Mouse (Mus musculus) midbrain, postnatal 0 days (tissue): ENCODE measurements around the gene Zmiz1. TPM values are rescaled to one million over a fixed set of nuclear protein-coding genes. Genes with fewer than 3 reads are reported as not detected.

Experiments
- ATAC-seq: fragments of 200-750 bp; cut with Nextera tagmentation; 2 replicates; pipeline ENCODE4 v1.8.0; 2017; ENCODE audit warnings: moderate number of reproducible peaks, mild to moderate bottlenecking, moderate TSS enrichment, moderate library complexity; ENCODE audit not compliant: low FRiP score
- DNase-seq: peaks from one replicate; pipeline ENCODE4 v3.0.0-alpha.2; 2015; ENCODE audit warnings: low spot score
- H3K27ac ChIP-seq: fragments of 300-500 bp; sonication (generic); 2 replicates; pipeline ENCODE4 v1.5.1; 2014; ENCODE audit warnings: low read depth, mild to moderate bottlenecking, low read length, mixed read lengths
- H3K27me3 ChIP-seq: fragments of 300-500 bp; sonication (generic); 2 replicates; pipeline ENCODE4 v1.6.1; 2014; ENCODE audit warnings: low read length, control low read depth, mixed read lengths; ENCODE audit not compliant: insufficient read depth
- H3K36me3 ChIP-seq: fragments of 300-500 bp; sonication (generic); 2 replicates; pipeline ENCODE4 v1.6.1; 2014; ENCODE audit warnings: low read length, control low read depth, mixed read lengths; ENCODE audit not compliant: insufficient read depth
- H3K4me1 ChIP-seq: fragments of 300-500 bp; sonication (generic); 2 replicates; pipeline ENCODE4 v1.6.1; 2014; ENCODE audit warnings: mild to moderate bottlenecking, control low read depth, antibody characterized with exemption, low read length, mixed read lengths; ENCODE audit not compliant: insufficient read depth
- H3K4me2 ChIP-seq: fragments of 300-500 bp; sonication (generic); 2 replicates; pipeline ENCODE4 v1.6.1; 2014; ENCODE audit warnings: low read depth, mild to moderate bottlenecking, low read length, mixed read lengths; ENCODE audit not compliant: poor library complexity, severe bottlenecking
- H3K4me3 ChIP-seq: fragments of 300-500 bp; sonication (generic); 2 replicates; pipeline ENCODE4 v1.5.1; 2014; ENCODE audit warnings: low read depth, mild to moderate bottlenecking, low read length, moderate library complexity
- H3K9ac ChIP-seq: fragments of 300-500 bp; sonication (generic); replicated peaks from 2 replicates; pipeline ENCODE4 v1.6.1; 2014; ENCODE audit warnings: mild to moderate bottlenecking, low read length, moderate library complexity, mixed read lengths; ENCODE audit not compliant: poor library complexity, severe bottlenecking
- H3K9me3 ChIP-seq: fragments of 300-500 bp; sonication (generic); 2 replicates; pipeline ENCODE4 v1.6.1; 2016; ENCODE audit warnings: low read length, control low read depth
- CTCF ChIP-seq: IDR thresholded peaks from 2 replicates; pipeline ENCODE4 v1.5.1; 2016; ENCODE audit warnings: antibody characterized with exemption, mild to moderate bottlenecking
- whole genome bisulfite sequencing: fragments of 180-500 bp; shearing (Covaris S2); extraction: QIAGEN DNeasy Blood & Tissue Kit; methylation state at CpG from one replicate; pipeline ENCODE4 v1.1.7; 2014; 5-methylcytosine and 5-hydroxymethylcytosine counted together
- polyA plus RNA-seq: library from polyadenylated mRNA; unstranded; fragments of >200 nt; fragmentation: Nextera tagmentation; extraction: Ambion mirVana; gene quantifications from 2 replicates; pipeline ENCODE4 v1.2.1, GENCODE M21; 2015
- total RNA-seq: library from RNA; depleted of rRNA; stranded (reverse); fragments of >200 nt; gene quantifications from 2 replicates; pipeline ENCODE4 v1.2.3, GENCODE M21; 2014

The Zmiz1 gene
- total and polyA plus RNA-seq, 2 experiments from 2014 or later, result 51.7 to 130 TPM

DNA sequence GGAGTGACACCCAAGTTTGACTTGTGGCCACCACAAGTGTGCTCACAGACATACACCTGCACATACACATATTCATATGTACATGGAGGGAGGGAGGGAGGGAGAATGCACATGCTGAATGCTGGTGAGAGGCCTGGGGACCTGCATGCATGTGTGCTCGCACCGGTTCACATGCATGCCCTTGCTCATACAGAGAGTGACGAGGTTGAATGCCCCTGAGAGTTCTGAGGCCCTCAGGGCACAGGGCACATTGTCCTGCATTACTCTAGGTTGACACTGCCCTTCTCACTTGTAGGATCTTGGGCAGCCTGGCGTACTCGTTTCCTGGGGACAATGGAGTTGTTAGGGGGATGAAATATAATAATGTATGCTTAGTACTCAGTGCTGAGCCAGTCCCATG is 23.4 kb downstream of the Zmiz1 start:
- Histone ChIP-seq H3K36me3 (no peaks in the 10 kb centered on the region), H3K27ac (no peak overlapping the region; the same call in 1 of the 2 replicates), H3K27me3 (no peaks in the 10 kb centered on the region), H3K4me2 (no peak overlapping the region), H3K4me3 (no peak overlapping the region), H3K9ac (no peak overlapping the region), H3K9me3 (no peaks in the 10 kb centered on the region), H3K4me1 (peaks cover 22% of the 10 kb centered on the region)
- no peak for TF ChIP-seq CTCF
- 49% methylated on average over 5 of the region's 5 CpGs for WGBS
- ATAC-seq (no peak), DNase-seq (no peak)

DNA sequence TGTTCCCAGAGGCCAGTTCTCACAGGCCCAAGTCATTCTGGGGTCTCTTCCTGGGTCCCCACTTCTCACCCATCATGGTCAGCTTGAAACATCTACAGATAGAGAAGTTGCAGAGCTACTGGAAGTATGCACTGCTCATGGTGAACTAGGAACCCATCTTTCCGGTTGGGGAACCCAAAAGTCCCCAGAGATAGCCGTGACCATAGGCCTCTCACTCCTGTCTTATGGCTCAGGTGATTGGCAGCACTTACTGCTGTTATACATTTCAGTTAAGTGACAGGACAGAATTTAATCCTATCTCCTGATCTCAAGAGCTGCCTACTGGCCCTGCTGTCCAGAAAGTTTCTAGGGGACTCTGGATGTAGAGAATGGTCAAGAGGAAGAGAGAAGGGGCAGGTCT is 24.3 kb downstream of the Zmiz1 start:
- Histone ChIP-seq H3K4me1 (peaks cover 23% of the 10 kb centered on the region), H3K4me2 (no peak overlapping the region), H3K27ac (no peak overlapping the region), H3K4me3 (no peak overlapping the region), H3K9me3 (no peaks in the 10 kb centered on the region), H3K36me3 (no peaks in the 10 kb centered on the region), H3K9ac (no peak overlapping the region), H3K27me3 (no peaks in the 10 kb centered on the region)
- WGBS, result 95% methylated on average over 2 of the region's 2 CpGs
- no peak for TF ChIP-seq CTCF
- DNase-seq (no peak), ATAC-seq (no peak)

DNA sequence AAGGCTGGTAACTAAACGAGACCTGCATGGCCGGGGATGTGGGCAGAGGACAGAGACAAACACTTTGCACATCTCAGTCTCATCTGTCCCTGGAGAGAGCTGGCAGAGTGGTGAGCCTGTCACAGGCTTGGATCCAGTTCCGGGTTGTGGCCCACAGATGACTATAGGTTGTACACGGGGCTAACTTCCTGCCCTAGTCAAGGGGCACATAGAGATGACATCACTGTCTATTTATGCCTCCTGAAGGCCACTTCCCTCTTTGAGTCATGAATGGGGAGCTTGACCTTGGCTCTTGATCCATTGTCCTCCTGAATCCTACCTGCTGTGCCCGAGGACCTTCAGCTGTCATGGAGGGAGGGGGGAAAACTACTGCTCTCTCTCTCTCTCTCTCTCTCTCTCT is 25.1 kb downstream of the Zmiz1 start:
- H3K27ac ChIP-seq, result no peak overlapping the region
- 30% methylated on average over 5 of the region's 5 CpGs for WGBS
- DNase-seq (no peak), ATAC-seq (no peak)
- peaks cover 16% of the 10 kb centered on the region for H3K4me1 ChIP-seq
- no peaks in the 10 kb centered on the region for H3K27me3 ChIP-seq
- no peak for TF ChIP-seq CTCF
- H3K4me2 ChIP-seq, result no peak overlapping the region
- H3K4me3 ChIP-seq, result no peak overlapping the region
- no peaks in the 10 kb centered on the region for H3K9me3 ChIP-seq
- H3K36me3 ChIP-seq, result no peaks in the 10 kb centered on the region
- 0 out of 2 replicates have a peak overlapping the region, but pooled peaks have one; percentile 1 for H3K9ac ChIP-seq

DNA sequence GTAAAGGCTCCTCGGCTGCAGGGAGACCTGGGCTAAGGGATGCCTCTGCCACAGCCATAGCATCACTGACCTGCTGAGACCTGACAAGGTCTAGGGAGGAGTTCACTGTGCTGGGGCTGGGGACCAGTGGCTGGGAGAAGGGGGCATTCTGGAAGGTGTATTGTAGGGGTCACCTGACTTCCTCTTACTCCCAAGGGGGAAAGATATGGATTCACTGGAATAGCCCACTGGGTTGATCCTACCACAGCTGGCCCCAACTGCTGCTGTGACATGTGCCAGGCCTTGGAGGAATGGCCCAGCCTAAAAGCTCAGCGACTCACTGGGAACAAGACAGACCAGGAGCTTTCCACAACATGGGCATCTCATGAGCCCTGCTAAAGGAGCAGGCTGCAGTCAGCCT is 27.2 kb downstream of the Zmiz1 start:
- 86% methylated on average over 2 of the region's 2 CpGs for WGBS
- no peak for ATAC-seq
- Histone ChIP-seq H3K4me2 (no peak overlapping the region), H3K4me1 (peaks cover 15% of the 10 kb centered on the region), H3K9ac (no peak overlapping the region), H3K9me3 (no peaks in the 10 kb centered on the region), H3K36me3 (no peaks in the 10 kb centered on the region), H3K27ac (no peak overlapping the region), H3K4me3 (no peak overlapping the region), H3K27me3 (no peaks in the 10 kb centered on the region)
- no peak for TF ChIP-seq CTCF
- no peak for DNase-seq

DNA sequence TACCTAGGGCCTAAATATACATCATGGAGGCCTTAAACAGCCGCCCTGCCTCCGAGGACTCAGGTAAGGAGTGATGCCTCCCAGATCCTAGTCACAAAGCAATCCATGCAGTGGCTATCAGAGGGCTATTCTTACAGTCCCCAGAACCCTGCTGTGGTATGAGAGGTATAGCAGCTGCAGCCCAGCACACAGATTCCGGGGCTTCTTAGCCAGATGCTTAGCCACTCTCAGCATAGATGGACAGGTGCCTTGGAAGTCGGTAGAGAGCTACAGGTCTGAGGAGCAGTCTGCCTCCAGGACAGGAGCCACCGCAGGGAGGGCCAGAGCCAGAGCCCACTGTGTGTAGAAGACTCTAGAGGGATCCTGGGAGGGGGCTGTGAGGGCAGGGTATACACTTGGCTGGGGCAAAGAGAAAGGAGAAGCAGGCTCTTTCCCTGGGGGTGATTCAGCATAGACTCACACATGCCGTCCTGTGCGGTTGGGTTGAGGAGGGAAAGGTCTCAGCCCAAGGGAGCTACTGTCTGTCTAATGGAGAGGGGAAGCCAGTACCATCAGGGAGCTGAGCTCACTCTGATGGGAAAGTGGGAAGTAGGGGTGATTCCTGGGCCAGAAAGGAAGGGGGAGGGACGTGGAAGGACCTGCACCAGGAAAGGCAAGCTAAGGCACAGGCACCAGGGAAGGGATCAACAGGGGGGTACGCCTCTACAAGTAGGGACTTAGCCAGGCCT is 27.9 kb downstream of the Zmiz1 start:
- Histone ChIP-seq H3K27me3 (no peaks in the 10 kb centered on the region), H3K4me3 (no peak overlapping the region), H3K36me3 (no peaks in the 10 kb centered on the region), H3K4me2 (no peak overlapping the region), H3K27ac (0 out of 2 replicates have a peak overlapping the region, but pooled peaks have one; percentile 20), H3K9ac (no peak overlapping the region), H3K4me1 (peaks cover 15% of the 10 kb centered on the region), H3K9me3 (no peaks in the 10 kb centered on the region)
- no peak for TF ChIP-seq CTCF
- 76% methylated on average over 9 of the region's 9 CpGs for WGBS
- no peak for DNase-seq
- no peak for ATAC-seq

DNA sequence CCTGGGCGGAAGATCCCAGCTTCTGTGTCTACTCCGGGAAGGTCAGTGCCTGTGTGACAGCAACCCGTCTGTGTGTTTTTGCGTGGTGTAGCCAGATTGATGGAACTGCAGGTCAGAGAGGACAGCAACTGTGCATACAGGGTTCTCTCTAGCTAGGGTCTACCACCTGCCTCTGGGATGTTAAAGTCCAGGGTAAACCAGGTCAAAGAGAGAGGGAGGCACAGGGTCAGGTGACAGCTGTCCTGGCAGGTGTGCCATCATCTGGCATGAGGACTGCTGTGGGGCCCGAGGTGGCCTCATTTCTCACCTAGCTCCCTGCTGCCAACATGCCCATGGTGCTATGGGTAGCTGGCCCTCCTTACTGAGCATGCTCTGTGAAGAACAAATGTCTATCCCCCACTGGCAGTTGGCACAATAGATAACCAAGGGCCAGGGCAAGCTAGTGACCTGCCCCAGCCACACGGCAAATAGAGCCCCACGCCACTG is 28.5 kb downstream of the Zmiz1 start:
- DNase-seq (no peak), ATAC-seq (no peak)
- H3K4me1 ChIP-seq, result peaks cover 16% of the 10 kb centered on the region
- 80% methylated on average over 7 of the region's 7 CpGs for WGBS
- H3K27ac ChIP-seq, result 0 out of 2 replicates have a peak overlapping the region, but pooled peaks have one; percentile 20
- no peaks in the 10 kb centered on the region for H3K36me3 ChIP-seq
- H3K9me3 ChIP-seq, result no peaks in the 10 kb centered on the region
- TF ChIP-seq CTCF, result no peak
- H3K9ac ChIP-seq, result no peak overlapping the region
- no peak overlapping the region for H3K4me3 ChIP-seq
- no peak overlapping the region for H3K4me2 ChIP-seq
- H3K27me3 ChIP-seq, result no peaks in the 10 kb centered on the region
